Mouse (Mus musculus): ENCODE measurements around the gene Ubac2. TPM values are rescaled to one million over a fixed set of nuclear protein-coding genes. Genes with fewer than 3 reads are reported as not detected.

The Ubac2 gene
- polyA plus RNA-seq, 2 experiments = 10.1 to 16.4 TPM

DNA sequence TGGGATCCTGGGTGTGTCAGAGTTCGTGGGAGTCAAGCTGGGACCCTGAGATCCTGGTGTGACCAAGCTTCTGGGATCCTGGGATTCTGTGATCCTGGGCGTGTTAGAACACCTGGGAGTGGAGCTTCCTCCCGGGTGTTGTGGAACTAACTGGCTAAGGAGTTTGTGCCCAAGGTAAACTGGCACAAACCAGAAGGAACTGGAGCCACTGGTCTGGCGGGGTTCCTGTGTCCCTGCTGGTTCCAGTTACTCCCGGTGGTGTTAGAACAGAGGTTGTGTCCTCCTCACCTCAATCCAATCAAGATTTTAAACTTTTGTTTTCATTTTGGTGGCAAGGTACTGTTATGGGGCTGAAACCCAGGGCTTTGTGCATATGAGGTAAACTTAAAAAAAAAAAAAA is 67.7 kb downstream of the Ubac2 start:
- Histone ChIP-seq H3K9ac (replicated peaks) (no peak overlapping the region), H3K36me3 (replicated peaks; ENCODE audit: control insufficient read depth, insufficient read depth, low read depth) (no peaks in the 10 kb centered on the region), H3K27ac (no peak overlapping the region), H3K4me1 (replicated peaks; ENCODE audit: control insufficient read depth in 2 of 2, insufficient read depth in 2 of 2, low read length in 1 of 2) (peaks cover 0 to 10% of the 10 kb centered on the region in 2 experiments; a peak in 2 of 4 replicates), H3K4me2 (ENCODE audit: low read depth) (no peak overlapping the region), H3K9me3 (ENCODE audit: control insufficient read depth, low read length) (no peaks in the 10 kb centered on the region), H3K4me3 (ENCODE audit: insufficient read depth in 1 of 2, low read depth in 2 of 2, low read length in 2 of 2) (no peak overlapping the region), H3K27me3 (ENCODE audit: control insufficient read depth, insufficient read depth, low read length) (no peaks in the 10 kb centered on the region)
- TF ChIP-seq CTCF (IDR thresholded peaks at IDR 0.05; ENCODE audit: low read depth) (no peak), EP300 (IDR thresholded peaks at IDR 0.05; ENCODE audit: low read depth) (no peak)
- ATAC-seq (ENCODE audit: insufficient read depth) = no peak
- no peak for DNase-seq (ENCODE audit: low read depth in 3 of 3, low spot score in 3 of 3)
- 68% methylated on average over 5 of the region's 5 CpGs for WGBS (ENCODE audit: insufficient replicate concordance)

DNA sequence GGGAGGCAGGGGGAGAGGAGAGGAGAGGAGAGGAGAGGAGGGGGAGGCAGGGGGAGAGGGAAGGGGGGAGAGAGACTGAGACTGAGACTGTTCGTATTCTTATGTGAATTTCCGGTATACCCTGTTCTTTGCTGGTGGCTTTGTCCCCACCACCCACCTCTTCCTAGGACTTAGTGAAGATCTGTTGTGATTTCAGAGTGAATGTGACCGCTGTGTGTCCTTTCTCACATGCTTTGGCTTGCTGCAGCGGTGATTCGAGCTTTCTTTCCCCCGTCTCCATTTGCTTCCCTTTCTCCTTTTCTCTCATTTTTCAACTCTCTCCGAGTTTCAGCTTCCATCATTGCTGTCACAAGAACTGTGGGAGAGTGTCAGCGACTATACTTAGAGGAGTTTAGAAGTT is 68.3 kb downstream of the Ubac2 start:
- no peak overlapping the region for H3K9ac ChIP-seq (replicated peaks)
- WGBS (ENCODE audit: insufficient replicate concordance) = 67% methylated on average over 8 of the region's 8 CpGs
- DNase-seq (ENCODE audit: low read depth in 3 of 3, low spot score in 3 of 3) (no peak), ATAC-seq (ENCODE audit: insufficient read depth) (no peak)
- no peak for TF ChIP-seq CTCF (IDR thresholded peaks at IDR 0.05; ENCODE audit: low read depth)
- TF ChIP-seq EP300 (IDR thresholded peaks at IDR 0.05; ENCODE audit: low read depth) = no peak
- no peak overlapping the region for H3K4me3 ChIP-seq (ENCODE audit: insufficient read depth in 1 of 2, low read depth in 2 of 2, low read length in 2 of 2)
- H3K36me3 ChIP-seq (replicated peaks; ENCODE audit: control insufficient read depth, insufficient read depth, low read depth) = no peaks in the 10 kb centered on the region
- H3K4me1 ChIP-seq (replicated peaks; ENCODE audit: control insufficient read depth in 2 of 2, insufficient read depth in 2 of 2, low read length in 1 of 2) = peaks cover 4 to 15% of the 10 kb centered on the region in 2 experiments; a peak in 3 of 4 replicates
- H3K4me2 ChIP-seq (ENCODE audit: low read depth) = no peak overlapping the region
- no peaks in the 10 kb centered on the region for H3K27me3 ChIP-seq (ENCODE audit: control insufficient read depth, insufficient read depth, low read length)
- H3K9me3 ChIP-seq (ENCODE audit: control insufficient read depth, low read length) = no peaks in the 10 kb centered on the region
- no peak overlapping the region for H3K27ac ChIP-seq

GRCm38 (mm10) chr14:121947201-121947760 is 68.9 kb downstream of the Ubac2 start:
- Histone ChIP-seq H3K4me1 (replicated peaks; ENCODE audit: control insufficient read depth in 2 of 2, insufficient read depth in 2 of 2, low read length in 1 of 2) (peaks cover 10 to 19% of the 10 kb centered on the region in 2 experiments), H3K27me3 (ENCODE audit: control insufficient read depth, insufficient read depth, low read length) (no peaks in the 10 kb centered on the region), H3K4me2 (ENCODE audit: low read depth) (no peak overlapping the region), H3K36me3 (replicated peaks; ENCODE audit: control insufficient read depth, insufficient read depth, low read depth) (no peaks in the 10 kb centered on the region), H3K4me3 (ENCODE audit: insufficient read depth in 1 of 2, low read depth in 2 of 2, low read length in 2 of 2) (no peak overlapping the region), H3K9me3 (ENCODE audit: control insufficient read depth, low read length) (no peaks in the 10 kb centered on the region), H3K27ac (no peak overlapping the region), H3K9ac (replicated peaks) (no peak overlapping the region)
- DNase-seq (ENCODE audit: low read depth in 3 of 3, low spot score in 3 of 3) = no peak
- no peak for ATAC-seq (ENCODE audit: insufficient read depth)
- WGBS (ENCODE audit: insufficient replicate concordance) = 47% methylated on average over 8 of the region's 8 CpGs
- TF ChIP-seq CTCF (IDR thresholded peaks at IDR 0.05; ENCODE audit: low read depth) = no peak
- TF ChIP-seq EP300 (IDR thresholded peaks at IDR 0.05; ENCODE audit: low read depth) = no peak

DNA sequence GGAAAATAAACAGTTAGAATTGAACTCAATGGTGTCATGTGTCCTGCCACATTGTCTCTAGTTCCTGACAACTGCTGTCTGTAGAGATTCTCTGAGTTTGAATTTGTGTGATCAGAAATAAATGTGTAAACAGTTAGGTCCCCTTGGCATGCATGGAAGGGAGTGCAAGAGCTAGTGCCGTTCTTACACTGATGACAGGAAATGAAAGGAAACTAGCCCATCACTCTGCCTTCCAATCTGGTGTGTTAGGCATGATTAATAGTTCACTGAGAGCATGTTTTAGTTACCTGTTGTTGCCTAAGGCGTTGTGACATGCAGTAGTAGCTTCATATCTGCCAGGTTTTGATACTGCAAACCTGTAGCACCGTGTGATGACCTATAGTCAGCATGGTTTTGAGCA is 69.5 kb downstream of the Ubac2 start:
- Histone ChIP-seq H3K27ac (no peak overlapping the region), H3K4me2 (ENCODE audit: low read depth) (no peak overlapping the region), H3K4me1 (replicated peaks; ENCODE audit: control insufficient read depth in 2 of 2, insufficient read depth in 2 of 2, low read length in 1 of 2) (peaks cover 10 to 19% of the 10 kb centered on the region in 2 experiments), H3K9me3 (ENCODE audit: control insufficient read depth, low read length) (no peaks in the 10 kb centered on the region), H3K9ac (replicated peaks) (no peak overlapping the region), H3K4me3 (ENCODE audit: insufficient read depth in 1 of 2, low read depth in 2 of 2, low read length in 2 of 2) (no peak overlapping the region), H3K36me3 (replicated peaks; ENCODE audit: control insufficient read depth, insufficient read depth, low read depth) (no peaks in the 10 kb centered on the region), H3K27me3 (ENCODE audit: control insufficient read depth, insufficient read depth, low read length) (no peaks in the 10 kb centered on the region)
- DNase-seq (ENCODE audit: low read depth in 3 of 3, low spot score in 3 of 3) (no peak), ATAC-seq (ENCODE audit: insufficient read depth) (no peak)
- 61% methylated on average over 3 of the region's 3 CpGs for WGBS (ENCODE audit: insufficient replicate concordance)
- TF ChIP-seq CTCF (IDR thresholded peaks at IDR 0.05; ENCODE audit: low read depth) (no peak), EP300 (IDR thresholded peaks at IDR 0.05; ENCODE audit: low read depth) (no peak)

DNA sequence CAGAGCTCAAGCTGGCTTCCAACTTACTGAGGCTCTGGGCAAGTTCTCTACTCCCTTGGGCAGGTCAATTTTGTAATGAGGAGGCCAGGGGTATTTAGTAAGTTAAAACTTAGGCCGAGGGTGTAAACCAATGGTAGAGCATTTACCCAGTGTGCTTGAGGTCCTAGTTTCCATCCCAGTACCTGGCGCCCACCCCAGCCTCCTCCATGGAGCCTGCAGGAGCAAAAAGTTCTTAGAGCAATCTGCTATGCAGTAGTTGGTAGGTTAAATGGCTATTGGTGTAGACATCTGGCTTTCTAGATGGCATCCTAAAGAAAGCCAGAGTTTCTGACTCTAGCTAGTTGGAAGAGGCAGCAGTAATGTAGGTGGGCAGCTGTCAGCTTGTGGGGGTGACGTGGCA is 71.0 kb downstream of the Ubac2 start:
- ATAC-seq (ENCODE audit: insufficient read depth) = no peak
- Histone ChIP-seq H3K27me3 (ENCODE audit: control insufficient read depth, insufficient read depth, low read length) (no peaks in the 10 kb centered on the region), H3K27ac (no peak overlapping the region), H3K9me3 (ENCODE audit: control insufficient read depth, low read length) (no peaks in the 10 kb centered on the region), H3K4me2 (ENCODE audit: low read depth) (no peak overlapping the region), H3K9ac (replicated peaks) (no peak overlapping the region), H3K36me3 (replicated peaks; ENCODE audit: control insufficient read depth, insufficient read depth, low read depth) (no peaks in the 10 kb centered on the region), H3K4me3 (ENCODE audit: insufficient read depth in 1 of 2, low read depth in 2 of 2, low read length in 2 of 2) (no peak overlapping the region), H3K4me1 (replicated peaks; ENCODE audit: control insufficient read depth in 2 of 2, insufficient read depth in 2 of 2, low read length in 1 of 2) (peaks cover 10 to 19% of the 10 kb centered on the region in 2 experiments)
- no peak for TF ChIP-seq EP300 (IDR thresholded peaks at IDR 0.05; ENCODE audit: low read depth)
- no peak for TF ChIP-seq CTCF (IDR thresholded peaks at IDR 0.05; ENCODE audit: low read depth)
- WGBS (ENCODE audit: insufficient replicate concordance) = 66% methylated on average over 3 of the region's 3 CpGs
- no peak for DNase-seq (ENCODE audit: low read depth in 3 of 3, low spot score in 3 of 3)
